Mouse (Mus musculus) erythroblast, adult 5-6 weeks (primary cell): ENCODE data around the gene Rpf2. TPM values are rescaled to one million over a fixed set of nuclear protein-coding genes. Genes with fewer than 3 reads are reported as not detected.

Source experiments
- ATAC-seq: replicated peaks from 2 replicates; pipeline ENCODE4 v1.8.0; 2016; ENCODE audit warnings: moderate number of reproducible peaks, mild to moderate bottlenecking, moderate TSS enrichment, inconsistent platforms; ENCODE audit not compliant: poor library complexity, low FRiP score, severe bottlenecking
- total RNA-seq, 2 experiments: library from RNA; stranded (forward) in 1 of 2; stranded (reverse) in 1 of 2; fragments of 150-400 nt in 1 of 2; fragments of 200-764, 138-1000 nt in 1 of 2; gene quantifications; 2 replicates each; pipeline versions ENCODE4 v1.2.3 to v1.2.4; 2015 to 2017; ENCODE audit warnings: low replicate concordance in 2 of 2

Rpf2 gene
- total RNA-seq, 2 experiments from 2014 or later: 24.6 to 31.6 TPM

- ATAC-seq: peak; percentile 74
Observed at GRCm38 (mm10) chr10:40256716-40257115, 9.9 kb upstream of the Rpf2 start.

- ATAC-seq: no peak
Observed at GRCm38 (mm10) chr10:40250969-40251368, 4.1 kb upstream of the Rpf2 start.

- no peak for ATAC-seq
Observed at GRCm38 (mm10) chr10:40249625-40250024, 2.8 kb upstream of the Rpf2 start.

- peak; percentile 38 for ATAC-seq
Observed at GRCm38 (mm10) chr10:40247166-40247716, 405 bp upstream of the Rpf2 start.

GRCm38 (mm10) chr10:40237826-40238225, 9.0 kb downstream of the Rpf2 start:
- no peak for ATAC-seq

- no peak for ATAC-seq
Observed at GRCm38 (mm10) chr10:40233241-40233640, 13.6 kb downstream of the Rpf2 start.

GRCm38 (mm10) chr10:40232442-40232841, 14.4 kb downstream of the Rpf2 start:
- no peak for ATAC-seq

- no peak for ATAC-seq
Observed at GRCm38 (mm10) chr10:40229725-40230124, 17.1 kb downstream of the Rpf2 start.

- no peak for ATAC-seq
Observed at GRCm38 (mm10) chr10:40227660-40228303, 19.1 kb downstream of the Rpf2 start.

GRCm38 (mm10) chr10:40218874-40219273, 28.0 kb downstream of the Rpf2 start:
- ATAC-seq: no peak

- peak; percentile 100 for ATAC-seq
Observed at GRCm38 (mm10) chr10:40212443-40213169, 34.2 kb downstream of the Rpf2 start.

- ATAC-seq: no peak
Observed at GRCm38 (mm10) chr10:40195001-40195400, 51.8 kb downstream of the Rpf2 start.

GRCm38 (mm10) chr10:40192010-40192935, 54.6 kb downstream of the Rpf2 start:
- ATAC-seq: no peak

- ATAC-seq: 0 out of 2 replicates have a peak, but pooled peaks have one; percentile 35
Observed at GRCm38 (mm10) chr10:40191338-40191979, 55.4 kb downstream of the Rpf2 start.

- ATAC-seq: 0 out of 2 replicates have a peak, but pooled peaks have one; percentile 43
Observed at GRCm38 (mm10) chr10:40190871-40191270, 56.0 kb downstream of the Rpf2 start.

GRCm38 (mm10) chr10:40189689-40190088, 57.1 kb downstream of the Rpf2 start:
- no peak for ATAC-seq

- ATAC-seq: no peak
Observed at GRCm38 (mm10) chr10:40188831-40189230, 58.0 kb downstream of the Rpf2 start.

- ATAC-seq: no peak
Observed at GRCm38 (mm10) chr10:40185956-40186355, 60.9 kb downstream of the Rpf2 start.

- no peak for ATAC-seq
Observed at GRCm38 (mm10) chr10:40180011-40180410, 66.8 kb downstream of the Rpf2 start.
